Mouse (Mus musculus): ENCODE measurements around the gene Pou3f1.

- TF ChIP-seq EP300 (IDR thresholded peaks at IDR 0.05) (0 out of 2 replicates have a peak, but pooled peaks have one; percentile 48), CTCF (IDR thresholded peaks at IDR 0.05) (peak; percentile 57)
Measured at GRCm38 (mm10) chr4:124708518-124709477, 52.2 kb downstream of the Pou3f1 start.
